Mouse (Mus musculus) lung, postnatal 14 days (tissue): ENCODE data around the gene Atm.

ENCODE experiments used
- DNase-seq: peaks from one replicate; pipeline ENCODE4 v3.0.0; 2021

Atm gene

GRCm38 (mm10) chr9:53408548-53408947 lies 128.0 kb downstream of the Atm start:
- DNase-seq, result no peak

GRCm38 (mm10) chr9:53404753-53405722 lies 131.5 kb downstream of the Atm start:
- DNase-seq, result peak; percentile 75

- DNase-seq, result no peak
These were observed 132.3 kb downstream of the Atm start for GRCm38 (mm10) chr9:53404050-53404752.

- DNase-seq, result no peak
These were observed 133.5 kb downstream of the Atm start for GRCm38 (mm10) chr9:53402991-53403390.

- DNase-seq, result peak; percentile 63
These were observed 134.2 kb downstream of the Atm start, which contains the start of gene 4930550C14Rik for GRCm38 (mm10) chr9:53402291-53402711. Gene 4930550C14Rik (plus strand): TSS chr9:53402325.

DNA sequence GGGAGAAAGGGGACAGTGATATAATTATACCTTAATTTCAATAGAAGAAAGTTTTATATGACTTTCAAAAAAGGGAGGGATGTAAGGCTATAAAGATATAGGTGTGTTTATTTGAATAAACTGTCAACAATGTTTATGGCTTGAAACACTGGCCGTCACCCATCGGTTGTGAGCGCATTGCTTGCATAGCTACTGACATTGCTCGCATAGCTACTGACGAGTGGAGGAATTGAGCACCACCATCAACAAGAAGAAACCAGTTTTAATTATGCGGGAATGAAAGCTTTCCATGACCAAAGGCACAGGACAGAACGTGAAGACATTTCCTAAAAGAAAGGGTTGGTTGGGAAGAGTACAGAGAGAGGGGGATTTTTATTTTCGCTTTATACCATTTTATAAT lies 135.4 kb downstream of the Atm start:
- no peak for DNase-seq

DNA sequence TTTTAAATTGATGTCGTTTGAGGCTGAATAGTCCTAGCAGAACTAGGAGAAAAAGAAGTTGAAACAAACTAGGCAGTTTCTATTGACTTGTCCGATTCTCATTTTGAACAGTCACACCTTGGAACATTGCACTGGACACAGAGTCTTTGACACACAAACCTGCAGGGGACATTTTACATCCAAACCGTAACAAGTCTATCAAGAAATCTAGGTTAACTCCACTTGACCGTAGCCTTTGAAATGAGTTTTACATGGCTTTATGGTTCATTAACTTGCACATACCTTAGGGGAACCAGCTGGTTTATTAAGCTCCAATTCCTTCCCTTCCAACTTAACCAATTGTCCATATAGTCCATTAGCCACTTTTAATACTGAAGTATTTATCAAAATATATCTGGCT lies 135.8 kb downstream of the Atm start:
- DNase-seq, result no peak

GRCm38 (mm10) chr9:53399537-53399936 lies 137.0 kb downstream of the Atm start:
- no peak for DNase-seq

GRCm38 (mm10) chr9:53398388-53398700 lies 138.2 kb downstream of the Atm start:
- peak; percentile 80 for DNase-seq

- DNase-seq, result no peak
These were observed 138.7 kb downstream of the Atm start for GRCm38 (mm10) chr9:53397685-53398387.

- DNase-seq, result no peak
These were observed 146.4 kb downstream of the Atm start for GRCm38 (mm10) chr9:53390136-53390535.
